Mouse (Mus musculus) cerebellum, adult 9-11 months (tissue): ENCODE measurements around the gene Flrt1.

Experiments used
- DNase-seq: peaks from one replicate; pipeline ENCODE4 v3.0.0; 2022

Gene Flrt1

DNA sequence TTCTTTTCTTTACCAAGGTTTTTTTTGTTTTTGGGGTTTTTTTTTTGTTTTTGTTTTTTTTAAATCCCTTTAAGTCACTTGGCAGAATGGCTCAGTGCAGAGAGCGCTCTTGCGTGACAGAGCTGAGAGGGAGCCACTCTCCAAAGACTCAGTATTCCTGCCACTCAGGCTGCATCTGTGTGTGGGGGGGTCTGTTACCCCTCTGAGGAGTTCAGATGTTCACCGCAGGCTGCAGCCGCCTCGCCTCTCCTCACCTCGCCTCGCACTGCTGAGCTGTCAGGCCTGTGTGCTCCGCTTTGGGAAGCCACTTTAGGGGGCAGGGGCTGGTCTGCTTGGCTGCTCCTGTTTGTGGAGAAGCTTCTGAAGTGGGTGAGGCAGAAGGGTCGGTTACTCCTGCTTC lies at the start of gene Flrt1:
Gene Flrt1, minus strand, starts transcription at position 186 of the 400 bp plus-strand sequence.
- no peak for DNase-seq

DNA sequence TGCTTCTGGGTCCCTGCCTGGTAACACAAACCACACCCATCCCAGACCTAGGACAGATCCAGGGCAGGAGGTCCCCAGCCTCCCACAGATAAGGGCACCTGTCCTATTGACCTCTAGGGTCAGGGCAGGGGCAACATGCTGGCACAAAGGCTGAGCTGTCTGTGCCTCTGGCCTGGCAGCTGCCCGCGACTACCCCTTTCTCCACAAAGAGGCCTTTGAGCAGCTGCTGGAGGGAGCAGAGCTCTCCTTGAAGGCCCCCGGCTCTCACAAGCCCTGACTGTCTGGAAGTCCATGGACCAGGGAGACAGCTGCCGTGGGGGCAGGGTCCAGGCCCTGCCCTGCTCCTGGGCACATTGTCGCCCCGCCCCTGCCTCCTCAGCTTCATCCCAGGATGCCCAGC lies 49.7 kb upstream of the Flrt1 start:
- no peak for DNase-seq

DNA sequence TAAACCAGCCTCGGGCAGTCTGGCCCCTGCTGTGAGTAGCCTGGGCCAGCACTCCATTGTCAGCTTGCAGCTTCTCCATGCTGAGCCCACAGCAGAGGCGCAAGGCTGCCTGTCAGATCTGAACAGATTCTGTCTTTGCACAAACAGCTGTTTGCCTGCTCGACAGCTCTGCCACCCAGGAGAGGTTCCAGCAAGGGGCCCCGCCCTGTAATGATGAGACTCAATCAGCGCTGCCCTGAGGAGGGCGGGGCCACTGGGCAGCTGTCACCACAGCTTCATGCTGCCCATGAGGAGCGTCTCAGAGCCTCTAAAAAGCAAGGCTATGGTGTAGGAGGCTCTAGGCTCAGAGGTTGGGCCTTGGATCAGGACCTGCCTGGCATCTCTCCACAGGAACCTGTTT lies 47.7 kb upstream of the Flrt1 start:
- no peak for DNase-seq

DNA sequence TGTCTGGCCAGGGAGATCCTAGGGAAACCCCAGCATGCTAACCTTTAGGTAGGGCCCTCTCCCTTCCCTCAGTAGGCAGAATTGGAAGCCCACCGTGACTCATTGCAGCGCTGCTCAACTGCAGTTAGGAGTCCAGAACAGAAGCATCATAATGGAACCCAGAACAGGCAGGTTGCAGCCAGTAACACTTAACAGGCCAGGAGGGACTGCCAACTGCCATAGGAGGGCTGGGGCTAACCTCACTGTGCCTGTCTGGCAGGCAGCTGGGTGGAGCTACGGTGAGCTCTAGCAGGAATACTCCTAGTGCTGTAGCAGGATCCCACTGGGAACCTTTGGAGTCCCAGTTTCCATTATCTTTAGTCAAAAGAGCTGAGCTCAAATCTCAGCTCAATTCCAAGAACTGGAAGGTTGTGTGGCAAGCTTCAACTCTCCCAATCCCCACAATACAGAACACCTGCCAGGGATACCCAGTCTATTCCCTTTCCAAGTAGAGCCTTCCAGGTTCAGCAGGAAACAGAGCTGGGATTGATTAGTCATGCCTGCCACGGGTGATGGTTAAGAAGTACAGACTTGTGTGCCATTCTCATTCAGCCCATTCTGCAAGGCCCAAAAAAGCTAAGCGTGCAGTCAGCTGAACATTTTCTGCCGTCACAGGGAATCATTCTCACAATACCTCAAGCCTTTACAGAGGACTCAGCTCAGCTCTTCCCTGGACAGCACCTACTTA lies 46.6 kb upstream of the Flrt1 start:
- DNase-seq = no peak

DNA sequence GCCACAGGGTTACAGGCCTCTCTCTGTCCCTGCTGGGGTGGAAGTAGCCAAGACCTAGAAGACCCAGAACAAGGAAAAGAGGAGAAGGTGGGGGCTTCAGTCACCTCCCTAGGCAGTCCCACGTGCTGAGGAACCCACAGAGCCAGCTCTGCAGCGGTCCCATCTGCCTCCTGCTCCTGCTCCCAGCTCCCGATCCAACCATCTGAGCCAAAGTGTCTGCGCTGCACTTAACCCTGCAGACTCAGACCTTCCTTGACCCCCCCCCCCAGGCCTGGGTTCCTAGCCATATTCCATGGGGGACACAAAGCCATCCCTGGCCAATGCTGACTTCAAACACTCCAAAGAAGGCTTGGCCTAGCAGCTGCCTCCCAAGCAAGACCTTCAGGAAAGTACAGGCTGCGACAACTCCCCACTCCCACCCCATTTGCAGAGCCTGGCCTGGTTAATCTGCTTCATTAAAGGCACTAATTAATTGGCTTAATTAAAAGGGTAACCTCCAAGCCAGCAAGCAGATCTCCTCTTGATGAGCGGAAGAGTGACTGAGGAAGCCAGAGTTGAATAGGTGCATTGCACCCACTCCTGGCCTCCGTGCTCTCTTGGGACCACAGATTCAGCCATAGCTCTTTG lies 45.9 kb upstream of the Flrt1 start:
- no peak for DNase-seq

DNA sequence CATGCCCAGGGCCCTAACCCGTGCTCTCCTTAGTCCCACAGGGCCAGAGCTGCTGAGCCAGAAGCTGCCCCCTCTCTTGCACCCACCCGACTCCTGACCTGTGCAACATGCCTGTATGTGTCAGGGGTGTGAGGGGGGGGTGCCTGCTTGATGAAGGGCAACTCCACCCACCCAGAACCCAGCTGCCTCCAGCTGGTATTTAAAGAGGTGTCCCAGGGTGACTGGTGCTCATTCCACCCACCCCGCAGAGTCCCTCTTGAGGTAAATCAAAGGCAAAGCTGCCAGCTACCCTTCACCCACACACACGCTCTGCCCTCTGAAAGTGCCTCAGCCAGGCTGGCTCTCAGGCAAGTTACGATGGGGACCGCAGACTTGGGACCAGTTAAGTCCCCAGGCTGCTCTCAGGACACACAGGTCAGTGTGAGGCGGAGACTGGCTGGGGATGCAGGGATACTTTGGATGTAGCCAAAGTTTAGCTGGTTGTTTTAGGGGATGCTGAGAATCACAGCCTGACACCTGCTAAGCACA lies 43.7 kb upstream of the Flrt1 start:
- DNase-seq = no peak

DNA sequence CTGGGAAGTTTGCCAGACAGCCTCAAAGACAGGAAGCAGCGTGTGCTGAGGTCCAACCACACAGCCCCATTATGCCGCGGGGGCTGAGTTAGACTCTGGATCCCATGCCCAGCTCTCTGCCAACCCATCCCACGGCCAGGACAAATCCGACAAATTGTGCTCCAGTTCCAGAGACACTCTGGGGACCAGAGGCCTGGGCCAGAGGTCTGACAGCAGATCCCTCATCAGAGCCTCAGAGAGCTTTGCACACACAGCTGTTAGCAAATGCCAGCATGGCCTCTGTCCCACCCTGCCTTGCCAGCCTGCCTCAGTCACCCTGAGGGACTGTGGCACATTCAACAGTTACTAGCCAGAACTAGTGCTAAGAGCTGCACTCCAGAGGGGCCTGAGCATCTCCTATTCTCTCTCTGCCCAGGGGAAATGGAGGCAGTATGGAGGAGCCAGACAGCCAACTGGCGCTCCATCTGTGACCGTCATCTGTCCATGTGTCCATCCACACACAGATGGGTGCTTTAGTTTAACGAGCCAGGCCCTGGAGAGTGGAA lies 43.1 kb upstream of the Flrt1 start:
- DNase-seq = peak; percentile 63

DNA sequence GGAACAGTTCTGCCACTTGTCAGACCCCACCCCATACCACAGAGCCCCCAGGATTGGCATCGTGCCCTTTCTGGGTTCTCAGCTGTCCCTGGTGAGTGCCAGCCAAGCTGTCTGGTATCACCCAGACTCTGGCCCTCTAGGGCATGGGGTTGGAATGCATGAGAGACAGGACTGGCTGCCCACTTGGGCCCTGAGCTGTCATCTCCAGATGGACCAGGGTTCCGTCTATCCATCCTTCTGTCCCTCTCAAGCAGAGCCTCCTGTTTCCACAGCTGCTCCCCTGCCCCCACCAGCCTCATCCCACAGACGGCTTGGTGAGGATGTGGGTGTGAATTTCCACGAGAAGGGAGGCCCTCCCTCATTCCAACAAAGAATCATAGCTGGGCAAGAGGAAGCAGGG lies 42.6 kb upstream of the Flrt1 start:
- DNase-seq = peak; percentile 52

DNA sequence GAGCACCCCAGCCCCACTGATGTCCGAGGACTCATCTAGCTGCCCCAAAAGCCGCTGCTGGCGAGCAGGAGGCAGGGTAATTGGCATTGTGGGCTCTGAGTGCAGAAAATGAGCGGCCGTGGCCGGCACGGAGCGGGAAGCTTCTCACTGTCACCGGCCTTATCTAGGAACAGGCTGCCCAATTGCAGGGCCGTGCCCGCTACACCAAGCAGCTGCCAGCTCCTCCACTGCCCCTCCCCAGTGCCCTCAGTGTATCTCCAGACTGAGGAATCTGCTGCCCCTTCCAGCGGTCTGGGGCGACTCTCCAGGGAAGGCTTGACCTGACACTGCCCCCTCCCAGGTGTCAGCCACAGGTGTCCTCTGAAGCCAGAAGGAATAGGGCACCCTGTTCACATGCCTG lies 40.8 kb upstream of the Flrt1 start:
- DNase-seq = no peak

DNA sequence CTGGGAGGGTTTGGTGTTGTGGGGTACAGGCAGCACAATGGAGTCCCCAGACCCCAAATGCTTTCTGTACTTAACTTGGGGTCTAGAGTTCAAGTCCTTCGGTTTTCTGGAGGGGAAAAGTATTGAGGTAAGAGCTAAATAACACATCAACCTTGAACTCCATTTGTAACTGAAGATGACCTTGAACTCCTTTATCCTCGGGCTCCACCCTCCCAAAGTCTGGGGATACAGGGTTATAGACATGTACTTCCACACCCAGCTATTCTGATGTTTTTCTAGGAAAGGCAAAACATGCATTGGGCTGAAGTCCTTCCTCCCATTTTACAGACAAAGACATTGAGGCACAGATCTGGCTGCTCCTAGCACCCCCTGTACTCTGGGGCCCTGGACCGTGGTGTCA lies 38.9 kb upstream of the Flrt1 start:
- DNase-seq = no peak

DNA sequence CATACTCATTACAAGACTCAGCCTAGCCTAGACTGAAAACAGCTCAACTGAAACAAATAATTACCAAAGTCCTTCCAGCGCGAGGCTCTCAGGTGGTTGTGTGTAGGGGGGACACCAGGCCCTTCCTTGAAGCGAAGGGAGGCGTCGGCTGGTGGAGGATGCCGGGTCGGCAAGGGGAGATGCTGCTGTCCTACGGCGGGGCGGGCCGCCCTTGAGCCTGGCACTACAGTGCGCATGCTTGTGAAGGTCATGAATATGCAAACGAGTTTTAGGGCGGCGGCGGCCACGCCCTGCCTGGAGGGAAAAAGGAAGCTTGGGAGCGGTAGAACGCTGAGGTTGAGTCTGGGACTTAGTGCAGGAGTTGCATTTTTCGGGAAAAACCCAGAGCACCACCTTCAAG lies 38.3 kb upstream of the Flrt1 start:
- no peak for DNase-seq

DNA sequence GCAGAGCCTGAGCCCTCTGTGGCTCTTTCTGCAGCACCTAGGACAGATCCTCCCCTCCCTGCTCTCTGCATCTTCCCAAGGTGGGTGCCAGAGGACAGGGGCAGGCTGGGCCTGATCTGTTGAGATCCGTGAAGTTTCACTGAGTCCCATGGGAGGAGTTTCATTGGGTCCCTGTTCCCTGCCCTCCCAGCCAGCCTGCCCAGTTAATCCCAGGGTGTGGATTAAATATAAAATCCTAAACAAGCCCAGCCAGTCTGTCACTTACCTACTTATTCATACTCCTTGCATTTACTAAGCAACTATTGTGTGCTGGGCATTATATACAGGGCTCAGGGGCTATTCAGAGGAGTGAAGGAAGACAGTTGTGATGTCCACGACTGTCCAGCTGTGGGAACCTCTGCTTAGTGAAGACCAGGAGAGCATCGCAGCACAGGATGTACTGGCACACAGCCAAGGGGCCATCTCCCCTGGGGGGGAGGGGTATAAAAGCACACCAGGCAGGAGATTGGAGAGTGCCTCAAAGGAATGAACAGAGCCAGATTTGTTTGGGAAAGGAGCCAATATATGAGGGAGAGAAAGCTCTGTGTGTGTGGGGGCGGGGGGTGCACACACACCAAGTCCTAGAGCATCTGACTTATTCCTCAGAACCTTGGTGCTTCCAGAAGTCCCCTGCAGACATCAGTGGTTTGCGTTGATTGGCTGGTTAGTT lies 36.8 kb upstream of the Flrt1 start:
- no peak for DNase-seq

DNA sequence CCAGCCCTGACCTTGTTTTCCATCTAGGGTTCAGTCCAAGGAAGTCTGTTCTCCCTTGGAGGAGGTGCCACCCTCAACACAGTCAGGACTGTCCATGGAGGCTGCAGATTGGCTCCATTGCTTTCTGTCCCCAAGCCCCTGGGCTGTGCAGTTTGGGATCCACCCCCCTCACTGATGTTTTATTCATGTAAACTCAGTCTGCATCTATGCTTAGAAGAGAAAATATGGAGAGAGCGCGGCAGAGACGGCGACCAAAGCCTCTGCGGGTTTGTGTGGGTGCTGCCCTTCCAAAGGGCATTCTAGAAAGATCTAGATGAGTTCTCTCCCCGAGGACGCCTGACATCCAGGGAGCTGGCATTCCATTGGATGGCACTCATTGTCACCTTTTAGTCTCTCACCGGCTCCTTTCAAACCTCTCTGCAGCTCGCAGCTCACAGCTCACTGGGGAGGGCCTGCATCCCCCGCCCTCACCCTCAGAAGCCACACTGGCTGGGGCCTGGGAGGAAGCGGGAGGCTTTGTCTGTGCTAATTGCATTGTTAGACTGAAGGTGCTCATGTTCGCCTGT lies 35.4 kb upstream of the Flrt1 start:
- no peak for DNase-seq

DNA sequence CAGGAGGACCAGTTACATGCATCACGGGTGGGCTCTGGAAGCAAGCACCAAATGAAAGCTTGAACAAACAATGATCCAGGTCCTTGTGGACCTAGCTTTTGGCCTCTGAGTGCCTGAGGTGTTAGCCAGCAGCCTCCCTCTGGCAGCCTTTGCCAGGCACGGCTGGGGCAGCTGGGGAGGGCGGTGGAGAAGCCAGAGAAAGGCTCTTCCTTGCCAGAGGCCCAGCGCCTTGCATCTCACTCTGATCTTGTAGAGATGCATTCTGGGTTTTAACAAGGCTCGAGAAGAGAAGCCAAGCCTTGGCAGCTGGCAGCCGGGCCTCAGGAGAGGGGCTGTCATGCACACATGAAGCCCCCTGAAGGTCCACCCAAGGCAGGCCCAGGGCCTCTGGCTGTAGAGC lies 34.8 kb upstream of the Flrt1 start:
- DNase-seq = no peak

DNA sequence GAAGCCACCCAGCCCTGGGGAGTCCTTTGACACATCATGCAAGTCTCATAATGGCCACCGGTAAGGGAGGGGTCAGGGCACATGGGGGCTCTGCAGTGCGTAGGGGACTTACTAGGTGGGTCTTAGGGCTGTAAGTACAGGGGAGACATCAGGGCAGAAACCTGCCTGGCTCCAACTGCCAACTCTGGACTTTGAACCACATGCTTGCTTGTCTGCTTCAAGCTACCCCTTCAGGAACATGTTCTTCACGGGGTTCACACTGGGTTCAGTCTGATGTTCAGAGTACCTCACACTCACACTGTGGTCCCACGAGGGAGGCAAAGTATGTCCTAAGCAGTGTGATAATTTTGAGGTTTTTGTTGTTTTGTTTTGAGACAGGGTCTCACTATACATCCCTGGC lies 33.8 kb upstream of the Flrt1 start:
- DNase-seq = no peak

DNA sequence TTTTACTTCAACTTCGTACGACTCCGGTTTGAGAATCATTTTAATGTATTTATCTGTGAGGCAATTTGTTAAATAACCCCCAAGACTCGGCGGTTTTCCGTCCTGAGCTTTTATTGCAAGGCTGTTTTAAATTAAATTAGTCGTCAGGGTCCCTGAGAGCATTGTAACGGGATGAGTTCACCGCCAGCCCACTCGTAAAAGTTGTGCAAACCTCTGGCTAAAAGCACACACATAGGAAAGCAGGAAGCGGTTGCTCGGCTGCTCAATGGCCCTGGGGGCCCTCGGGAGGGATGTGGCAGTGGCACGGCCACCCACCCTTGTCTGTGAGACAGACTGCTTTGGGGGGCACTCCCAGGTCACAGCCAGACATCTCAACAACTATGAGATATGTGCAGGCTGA lies 32.8 kb upstream of the Flrt1 start:
- no peak for DNase-seq

DNA sequence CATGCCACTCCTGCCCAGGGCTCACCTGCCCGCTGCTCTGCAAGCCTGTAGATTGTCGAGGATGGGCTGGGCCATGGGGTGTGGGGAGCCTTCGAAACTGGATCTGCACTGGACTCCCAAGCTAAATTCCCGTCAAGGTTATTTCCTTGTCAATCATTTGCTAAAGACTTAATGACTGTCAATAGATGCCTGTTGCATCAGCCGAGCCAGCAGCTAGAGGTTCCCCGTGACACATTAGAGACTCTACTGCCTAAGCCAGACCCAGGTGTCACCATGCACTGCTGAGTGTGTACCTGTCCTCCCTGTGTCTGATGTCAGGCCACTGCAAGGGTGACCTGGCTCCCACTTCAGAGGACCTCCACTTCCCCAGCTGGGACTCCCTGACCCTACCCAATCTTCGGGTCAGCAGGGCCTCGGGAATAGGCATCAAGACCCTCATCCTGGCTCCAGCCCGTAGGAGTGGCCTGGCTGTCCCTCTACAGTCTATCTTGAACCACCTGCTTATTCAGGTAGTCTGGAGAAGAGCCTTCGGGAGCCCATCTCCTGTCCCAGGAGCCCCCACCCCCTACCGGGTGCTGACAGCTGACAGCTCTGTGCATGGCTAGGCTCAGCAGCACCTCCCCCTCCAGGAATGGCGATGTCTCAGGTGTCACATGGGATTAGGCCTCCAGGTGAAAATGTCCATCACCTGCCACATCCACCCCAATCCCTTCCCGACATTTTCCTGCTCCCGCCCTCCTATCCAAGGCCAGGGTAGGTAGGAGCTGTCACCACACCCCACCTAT lies 31.4 kb upstream of the Flrt1 start:
- no peak for DNase-seq

DNA sequence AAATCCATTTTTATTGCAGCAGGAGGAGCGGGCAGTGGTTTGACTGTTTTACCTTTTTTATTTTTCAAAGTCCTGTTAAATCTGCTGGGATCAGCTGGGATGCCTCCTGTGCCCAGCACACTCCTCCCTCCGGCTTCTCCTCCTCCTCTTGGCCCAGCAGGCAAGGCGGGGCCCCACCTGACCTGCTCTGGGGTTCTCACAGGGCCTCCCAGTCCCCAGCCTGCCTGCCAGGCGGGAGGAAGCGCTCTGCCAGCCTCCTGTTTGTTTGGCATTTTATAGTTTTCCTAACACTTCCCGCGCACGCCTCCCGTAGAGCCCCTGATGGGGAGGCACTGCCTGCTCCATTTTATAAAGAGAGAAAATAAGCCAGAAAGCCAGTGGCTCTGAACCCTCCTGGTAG lies 30.5 kb upstream of the Flrt1 start:
- DNase-seq = peak; percentile 86

DNA sequence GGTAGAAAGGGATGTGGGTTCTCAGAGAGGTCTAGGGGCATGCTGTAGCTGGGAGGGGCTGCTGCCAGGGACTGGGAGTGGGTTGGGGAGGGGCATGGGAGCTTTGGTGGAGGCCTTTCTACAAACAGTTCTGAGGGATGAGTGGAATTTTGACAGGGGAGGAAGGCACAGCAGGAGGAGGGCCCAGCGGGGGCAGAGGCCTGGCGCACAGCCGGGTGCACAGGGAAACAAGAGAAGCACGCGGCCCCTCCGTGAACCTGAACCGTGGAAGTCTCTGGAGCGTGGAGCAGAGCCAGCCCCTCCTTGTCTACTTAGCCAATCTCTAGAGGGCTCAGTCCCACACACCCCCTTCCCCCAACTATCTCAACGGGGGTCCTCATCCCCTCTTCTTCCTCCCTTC lies 30.0 kb upstream of the Flrt1 start:
- peak; percentile 71 for DNase-seq

DNA sequence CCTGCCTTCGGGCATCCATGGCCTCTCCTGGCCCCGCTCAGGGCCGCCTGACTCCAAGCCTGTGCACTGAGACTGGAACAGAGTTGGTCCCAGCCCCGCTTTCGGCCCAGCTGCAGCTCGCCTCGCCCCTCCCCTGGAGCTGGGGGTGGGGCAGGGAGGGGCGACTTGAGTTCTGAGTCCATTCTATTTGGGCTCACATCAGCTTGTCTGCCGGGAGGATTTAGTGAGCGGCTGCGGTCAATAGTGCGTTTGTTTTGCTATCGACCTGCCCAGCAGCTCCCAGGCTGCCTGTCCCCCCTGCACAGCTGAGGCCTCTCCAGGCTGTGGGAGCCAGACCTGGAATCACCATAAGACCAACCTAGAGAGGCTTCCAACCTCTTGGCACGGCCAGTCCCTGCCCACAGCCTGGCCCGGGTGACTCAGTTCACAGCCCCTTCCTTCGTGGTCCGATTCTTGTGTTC lies 29.1 kb upstream of the Flrt1 start:
- DNase-seq = no peak

DNA sequence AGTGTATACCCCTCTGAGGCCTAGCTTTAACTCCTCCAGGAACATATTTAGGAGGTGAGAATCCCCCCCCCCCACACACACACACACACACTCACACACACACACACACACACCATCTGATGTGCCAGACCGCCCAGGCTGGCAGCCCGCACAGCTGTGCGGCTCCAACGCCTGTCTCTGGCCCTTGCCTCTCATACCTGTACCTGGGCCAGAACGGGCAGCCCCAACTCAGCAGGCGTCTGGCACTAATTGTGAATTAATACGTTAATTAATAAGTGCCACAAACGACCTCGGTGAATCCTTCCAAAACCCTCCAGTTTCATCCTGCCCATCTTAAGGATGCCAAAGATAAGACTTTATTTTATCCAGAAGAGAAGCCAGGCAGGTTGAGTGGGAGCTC lies 27.9 kb upstream of the Flrt1 start:
- DNase-seq = no peak

DNA sequence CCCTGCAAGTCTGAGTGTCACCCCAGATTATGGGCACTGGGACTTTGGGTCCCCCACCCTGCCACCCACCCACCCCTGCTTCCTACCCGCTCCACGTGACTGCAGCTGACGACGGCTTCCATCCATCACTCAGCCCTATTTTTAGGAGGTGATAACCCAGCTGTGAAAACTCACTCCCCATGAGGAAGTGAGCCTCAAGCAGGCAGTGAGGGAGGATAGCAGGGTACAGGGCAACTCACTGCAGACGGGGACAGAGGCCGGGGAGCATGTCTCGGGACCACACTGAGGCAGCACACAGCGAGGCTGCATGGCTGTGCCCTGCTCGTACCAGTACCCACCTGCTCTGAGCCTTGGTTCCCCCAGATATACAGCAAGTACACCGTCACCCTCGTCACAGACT lies 24.8 kb upstream of the Flrt1 start:
- no peak for DNase-seq
